Mouse (Mus musculus) testis, adult 2 months (tissue): Measurements from ENCODE around the gene Lmod1. TPM values are rescaled to one million over a fixed set of nuclear protein-coding genes. Genes with fewer than 3 reads are reported as not detected.

ENCODE experiments used
- H3K27ac ChIP-seq: fragments of 200-500 bp; 2 replicates; pipeline ENCODE4 v1.5.1; 2012; ENCODE audit warnings: low read depth, low read length; ENCODE audit not compliant: control insufficient read depth, insufficient read depth
- H3K27me3 ChIP-seq: fragments of 200-500 bp; 2 replicates; pipeline ENCODE4 v1.6.1; 2012; ENCODE audit warnings: mild to moderate bottlenecking, low read length, moderate library complexity; ENCODE audit not compliant: control insufficient read depth, insufficient read depth
- H3K36me3 ChIP-seq: fragments of 200-500 bp; 2 replicates; pipeline ENCODE4 v1.6.1; 2012; ENCODE audit warnings: mild to moderate bottlenecking, low read length; ENCODE audit not compliant: control insufficient read depth, insufficient read depth
- H3K4me1 ChIP-seq: fragments of 200-500 bp; 2 replicates; pipeline ENCODE4 v1.6.1; 2012; ENCODE audit warnings: low read length; ENCODE audit not compliant: control insufficient read depth, insufficient read depth
- H3K4me3 ChIP-seq: fragments of 200-500 bp; 2 replicates; pipeline ENCODE4 v1.5.1; 2012; ENCODE audit warnings: low read depth, mild to moderate bottlenecking, low read length, moderate library complexity, mixed read lengths; ENCODE audit not compliant: control insufficient read depth
- CTCF ChIP-seq: fragments of 200-500 bp; IDR thresholded peaks from 2 replicates; pipeline ENCODE4 v1.5.1; 2012; ENCODE audit warnings: low read depth, mild to moderate bottlenecking, inconsistent platforms, low read length, moderate library complexity; ENCODE audit not compliant: control insufficient read depth, insufficient read depth, insufficient replicate concordance
- POLR2A ChIP-seq: fragments of 200-500 bp; IDR thresholded peaks from 2 replicates; pipeline ENCODE4 v1.6.1; 2012; ENCODE audit warnings: low read depth, mild to moderate bottlenecking, inconsistent platforms, low read length, moderate library complexity; ENCODE audit not compliant: control insufficient read depth
- polyA plus RNA-seq: library from polyadenylated mRNA; depleted of rRNA; stranded (reverse); fragments of >200 nt; gene quantifications from 2 replicates; pipeline ENCODE4 v1.2.3, GENCODE M21; 2012; rRNA removed

Gene Lmod1
- polyA plus RNA-seq: 1.7 and 2.9 TPM in 2 replicates

- peak within 1 kb of the TSS; percentile 47 for H3K4me3 ChIP-seq
- peak within 1 kb of the TSS; percentile 59 for H3K27ac ChIP-seq
- no peaks in the 10 kb centered on the region for H3K27me3 ChIP-seq
- H3K36me3 ChIP-seq: no peaks in the 10 kb centered on the region
- TF ChIP-seq CTCF: no peak
- TF ChIP-seq POLR2A: no peak
- peaks cover 5% of the 10 kb centered on the region; the same call in 1 of the 2 replicates for H3K4me1 ChIP-seq
Measured at GRCm38 (mm10) chr1:135324571-135324970, at the start of gene Lmod1. Gene Lmod1 (plus strand): TSS chr1:135324807.

- Histone ChIP-seq H3K36me3 (no peaks in the 10 kb centered on the region), H3K4me3 (no peak overlapping the region), H3K27me3 (peaks cover 2% of the 10 kb centered on the region), H3K4me1 (peaks cover 14% of the 10 kb centered on the region), H3K27ac (no peak overlapping the region)
- TF ChIP-seq POLR2A (0 out of 2 replicates have a peak, but pooled peaks have one; percentile 28), CTCF (no peak)
Measured at GRCm38 (mm10) chr1:135280646-135281045, 44.0 kb upstream of the Lmod1 start.

GRCm38 (mm10) chr1:135281841-135282240 is 42.8 kb upstream of the Lmod1 start:
- no peak overlapping the region; the same call in 1 of the 2 replicates for H3K4me3 ChIP-seq
- no peak for TF ChIP-seq POLR2A
- peaks cover 14% of the 10 kb centered on the region for H3K4me1 ChIP-seq
- H3K27ac ChIP-seq: no peak overlapping the region
- H3K36me3 ChIP-seq: no peaks in the 10 kb centered on the region
- peaks cover 2% of the 10 kb centered on the region for H3K27me3 ChIP-seq

- no peak for TF ChIP-seq CTCF
- TF ChIP-seq POLR2A: no peak
- H3K27ac ChIP-seq: peak overlapping the region; percentile 81
- peaks cover 2% of the 10 kb centered on the region for H3K27me3 ChIP-seq
Measured at GRCm38 (mm10) chr1:135282536-135283286, 41.9 kb upstream of the Lmod1 start.

GRCm38 (mm10) chr1:135283287-135283825 is 41.3 kb upstream of the Lmod1 start:
- peak overlapping the region; percentile 92 for H3K4me3 ChIP-seq
- TF ChIP-seq POLR2A: no peak
- TF ChIP-seq CTCF: no peak
- no peaks in the 10 kb centered on the region for H3K36me3 ChIP-seq
- peaks cover 2% of the 10 kb centered on the region for H3K27me3 ChIP-seq
- H3K4me1 ChIP-seq: peaks cover 14% of the 10 kb centered on the region
- peak overlapping the region; percentile 81 for H3K27ac ChIP-seq

More at GRCm38 (mm10) chr1:135282536-135283286, 41.9 kb upstream of the Lmod1 start:
- Histone ChIP-seq H3K4me3 (peak overlapping the region; percentile 92), H3K36me3 (no peaks in the 10 kb centered on the region), H3K4me1 (peaks cover 14% of the 10 kb centered on the region)

GRCm38 (mm10) chr1:135283826-135284291 is 40.7 kb upstream of the Lmod1 start, which contains the start of gene Rnpep:
Gene Rnpep (minus strand): TSS chr1:135284084.
- TF ChIP-seq POLR2A (peak; percentile 61; the same call in 1 of the 2 replicates), CTCF (no peak)
- Histone ChIP-seq H3K36me3 (no peaks in the 10 kb centered on the region), H3K27me3 (peaks cover 2% of the 10 kb centered on the region), H3K4me1 (peaks cover 14% of the 10 kb centered on the region), H3K4me3 (peak within 1 kb of the TSS; percentile 92), H3K27ac (peak within 1 kb of the TSS; percentile 81)

- Histone ChIP-seq H3K36me3 (no peaks in the 10 kb centered on the region), H3K27ac (no peak overlapping the region), H3K4me3 (no peak overlapping the region), H3K4me1 (peaks cover 11% of the 10 kb centered on the region), H3K27me3 (peaks cover 2% of the 10 kb centered on the region)
- TF ChIP-seq CTCF (no peak), POLR2A (no peak)
Measured at GRCm38 (mm10) chr1:135286311-135286710, 38.3 kb upstream of the Lmod1 start.
